Mouse (Mus musculus): Measurements from ENCODE around the gene Stx1b.
"Not testable (repeated sequence)": the region's sequence is repeated elsewhere in the genome, so short reads cannot be mapped to it uniquely, and the experiment has no call there.

Stx1b gene

GRCm38 (mm10) chr7:127776878-127777473 is 47.4 kb downstream of the Stx1b start:
- in situ Hi-C loops (cut with MboI), result no loop called here

- in situ Hi-C loops (cut with MboI), result no loop called here
Measured at GRCm38 (mm10) chr7:127776426-127776825, 47.9 kb downstream of the Stx1b start, which contains the start of gene Setd1a. Setd1a (plus strand) TSS chr7:127776670.

- in situ Hi-C loops (cut with MboI), result not testable (repeated sequence)
Measured at GRCm38 (mm10) chr7:127775837-127776236, 48.5 kb downstream of the Stx1b start.

DNA sequence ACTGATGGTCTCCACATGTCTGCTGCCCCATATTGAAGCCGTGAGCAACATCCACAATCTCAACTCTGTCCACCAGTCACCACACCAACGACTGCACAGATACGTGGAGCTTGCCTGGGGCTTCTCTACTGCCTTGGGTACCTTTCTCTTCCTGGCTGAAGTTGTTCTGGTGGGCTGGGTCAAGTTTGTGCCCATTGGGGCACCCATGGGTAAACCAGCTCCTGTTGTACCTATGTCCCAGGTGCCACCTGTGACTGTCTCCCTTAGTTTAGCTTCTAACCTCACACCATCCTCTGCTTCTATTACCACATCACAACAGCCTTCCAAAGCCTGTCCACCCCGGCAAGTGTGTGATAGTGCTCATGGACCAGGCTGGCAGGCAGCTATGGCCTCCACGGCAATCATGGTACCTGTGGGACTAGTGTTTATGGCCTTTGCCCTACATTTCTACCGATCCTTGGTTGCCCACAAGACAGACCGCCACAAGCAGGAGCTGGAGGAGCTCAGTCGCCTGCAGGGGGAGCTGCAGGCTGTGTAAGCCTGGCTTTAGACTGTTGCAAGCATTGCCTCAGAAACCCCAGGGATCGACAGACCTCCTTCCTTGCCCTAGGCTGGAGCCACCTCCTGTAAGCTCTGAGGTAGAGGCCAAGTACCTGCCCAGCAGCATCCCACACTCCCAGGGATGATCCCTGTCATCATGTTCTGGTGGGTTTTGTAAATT is 50.5 kb downstream of the Stx1b start:
- in situ Hi-C loops (cut with MboI), result no loop called here

DNA sequence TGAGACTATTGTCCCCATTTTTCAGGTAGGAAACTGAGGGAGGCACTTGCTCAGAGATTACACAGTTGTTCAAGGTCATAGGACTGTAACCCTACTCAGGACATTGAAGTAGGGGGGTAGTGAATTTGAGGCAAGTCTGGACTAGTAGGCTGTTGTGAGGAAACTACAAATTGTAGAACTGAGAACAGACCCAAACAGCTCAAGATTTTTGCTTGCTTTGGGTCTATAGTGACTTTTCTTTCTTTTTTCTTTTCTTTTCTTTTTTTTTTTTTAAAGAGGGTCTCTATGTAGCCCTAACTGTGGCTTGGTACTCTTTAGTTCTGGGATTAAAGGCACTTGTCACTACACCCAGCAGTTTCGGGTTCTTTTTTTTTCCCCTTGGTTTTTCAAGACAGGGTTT is 51.8 kb downstream of the Stx1b start:
- in situ Hi-C loops (cut with MboI), result no loop called here

- in situ Hi-C loops (cut with MboI), result no loop called here
Measured at GRCm38 (mm10) chr7:127772080-127772479, 52.3 kb downstream of the Stx1b start.

- in situ Hi-C loops (cut with MboI), result no loop called here
Measured at GRCm38 (mm10) chr7:127771262-127771661, 53.1 kb downstream of the Stx1b start.

DNA sequence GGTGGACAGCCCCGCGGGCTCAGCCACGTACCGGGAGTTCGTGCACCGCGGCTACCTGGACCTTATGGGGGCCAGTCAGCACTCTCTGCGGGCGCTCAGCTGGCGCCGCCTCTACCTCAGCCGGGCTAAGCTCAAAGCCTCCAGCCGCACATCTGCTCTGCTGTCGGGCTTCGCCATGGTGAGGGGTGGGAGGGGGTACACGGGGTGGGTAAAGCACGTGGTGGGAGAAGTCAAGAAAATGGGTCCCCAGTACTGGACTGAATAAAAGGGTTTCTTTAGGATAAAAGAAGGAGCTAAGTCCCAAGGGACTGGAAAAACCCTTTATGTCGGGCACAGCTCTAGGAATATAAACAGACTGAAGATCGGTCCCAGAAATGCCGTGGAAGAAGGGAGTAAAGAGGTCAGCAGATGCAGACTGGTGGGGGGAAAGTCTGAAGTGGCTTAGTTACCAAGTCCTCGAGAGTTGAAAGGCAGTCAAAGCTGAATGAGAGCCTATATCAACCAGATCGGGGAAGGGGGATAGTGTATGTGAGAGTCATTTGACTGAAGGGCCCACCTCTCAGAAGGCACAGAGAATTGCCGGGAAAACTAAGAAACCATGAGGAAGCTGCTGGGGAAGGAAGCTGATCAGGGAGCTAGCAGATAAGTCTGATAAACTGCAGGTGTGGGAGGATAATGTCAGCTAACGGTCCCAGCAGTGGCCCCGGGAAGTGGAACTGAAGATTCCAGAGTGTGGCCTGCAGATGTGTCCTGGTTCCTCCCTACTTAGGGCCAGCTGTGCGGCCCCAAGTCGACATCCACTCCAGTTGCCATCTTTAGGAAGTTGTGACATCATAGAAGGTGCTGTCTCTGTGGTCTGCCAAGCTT is 54.1 kb downstream of the Stx1b start:
- in situ Hi-C loops (cut with MboI), result no loop called here

DNA sequence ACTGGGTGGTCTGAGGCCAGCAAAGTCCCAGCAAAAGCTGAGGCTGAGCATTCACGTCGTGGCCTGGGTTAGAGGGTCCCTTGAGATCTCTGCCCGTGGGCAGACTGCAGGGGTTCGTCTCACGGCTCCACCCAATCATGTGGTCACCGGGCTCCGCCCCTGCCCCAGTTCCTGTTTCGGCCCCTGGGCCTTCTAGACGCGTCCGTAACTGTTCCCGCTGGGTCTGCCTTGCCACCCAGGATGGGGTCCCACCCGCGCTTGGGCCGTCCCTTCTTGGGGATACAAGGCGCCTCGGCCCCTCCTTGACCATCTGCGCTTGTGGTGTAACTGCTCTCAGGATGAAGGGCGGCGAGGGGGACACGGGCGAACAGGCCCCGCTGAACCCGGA is 54.7 kb downstream of the Stx1b start, which contains the start of gene Orai3:
Gene Orai3, plus strand, starts transcription at position 165 of the 388 bp plus-strand sequence.
- in situ Hi-C loops (cut with MboI), result no loop called here

DNA sequence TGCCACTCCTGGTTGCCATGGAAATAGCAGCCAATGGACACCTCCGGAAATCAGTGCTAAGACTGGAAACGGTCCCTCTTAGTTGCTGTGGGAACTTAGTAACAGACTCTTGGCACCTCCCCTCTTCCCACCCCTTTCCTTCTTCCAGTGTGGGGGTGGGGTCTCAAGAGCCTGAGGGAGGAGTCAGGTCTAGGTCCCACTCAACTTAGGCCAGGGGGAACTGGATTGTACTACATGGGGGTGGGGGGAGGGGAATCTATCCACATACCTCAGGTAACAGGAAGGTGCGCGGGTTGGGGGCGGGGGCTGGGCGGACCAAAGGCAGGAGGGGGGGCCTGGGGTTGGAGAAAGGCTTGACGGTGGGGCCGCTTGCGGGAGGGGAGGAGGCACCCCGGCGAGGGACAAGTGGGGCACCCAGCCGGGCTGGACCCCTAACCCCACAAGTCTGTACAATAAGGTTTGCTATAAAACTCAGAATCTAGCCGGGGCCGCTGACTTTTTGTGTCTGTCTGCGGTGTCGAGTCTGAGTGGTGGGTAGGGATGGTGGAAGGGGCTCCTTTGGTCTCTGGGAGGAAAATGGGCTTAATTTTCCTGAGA is 55.3 kb downstream of the Stx1b start:
- in situ Hi-C loops (cut with MboI), result no loop called here

GRCm38 (mm10) chr7:127768346-127768996 is 55.9 kb downstream of the Stx1b start:
- in situ Hi-C loops (cut with MboI), result no loop called here

GRCm38 (mm10) chr7:127767671-127768345 is 56.5 kb downstream of the Stx1b start:
- in situ Hi-C loops (cut with MboI), result no loop called here

GRCm38 (mm10) chr7:127766851-127767609 is 57.3 kb downstream of the Stx1b start:
- in situ Hi-C loops (cut with MboI), result no loop called here

DNA sequence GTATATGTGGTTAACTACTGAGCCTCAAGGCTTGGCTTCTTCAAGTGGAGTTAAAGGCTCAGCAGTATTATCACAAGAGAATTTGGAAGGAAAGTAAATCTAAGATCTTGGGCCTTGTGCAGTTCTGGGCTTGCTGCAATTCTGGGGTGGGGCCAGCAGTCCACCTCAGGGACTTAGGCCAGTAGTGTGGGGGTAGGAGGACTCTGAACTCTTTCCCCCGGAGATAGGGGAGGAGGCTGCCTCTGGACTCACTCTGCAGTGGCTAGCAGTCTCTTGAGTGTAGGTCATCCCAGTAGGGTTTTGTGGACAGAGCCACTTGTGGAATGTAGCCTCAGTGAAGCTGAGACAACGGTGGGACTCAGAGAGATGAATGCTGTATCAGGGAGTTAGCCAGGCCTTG is 58.6 kb downstream of the Stx1b start:
- in situ Hi-C loops (cut with MboI), result no loop called here

- in situ Hi-C loops (cut with MboI), result no loop called here
Measured at GRCm38 (mm10) chr7:127763642-127764041, 60.7 kb downstream of the Stx1b start.

GRCm38 (mm10) chr7:127761026-127761425 is 63.3 kb downstream of the Stx1b start:
- in situ Hi-C loops (cut with MboI), result no loop called here

DNA sequence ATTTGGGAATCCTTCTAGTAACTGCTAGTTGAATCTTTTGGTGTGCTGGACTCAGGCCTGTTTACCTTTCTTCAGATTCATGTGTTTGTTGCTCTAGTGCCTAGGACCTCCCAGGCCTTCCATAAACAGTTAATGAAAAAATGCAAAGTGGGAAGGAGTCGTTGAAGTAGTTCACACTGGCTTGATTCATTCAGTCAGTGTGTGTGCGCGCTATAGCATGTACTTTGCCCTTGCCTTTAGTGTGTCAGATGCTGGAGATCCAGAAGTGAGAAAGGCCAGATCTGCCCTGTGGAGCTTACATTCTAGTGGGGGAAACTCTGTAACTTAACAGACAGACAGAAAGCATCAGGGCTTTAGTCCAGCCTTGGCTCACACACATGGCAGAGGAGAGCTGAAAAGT is 63.9 kb downstream of the Stx1b start:
- in situ Hi-C loops (cut with MboI), result no loop called here

GRCm38 (mm10) chr7:127759716-127760115 is 64.6 kb downstream of the Stx1b start:
- in situ Hi-C loops (cut with MboI), result no loop called here
